Mouse (Mus musculus) E14TG2a.4 (cell line): ENCODE data around the gene Surf4.

Source experiments
- CTCF ChIP-seq: conservative IDR thresholded peaks from 2 replicates; pipeline ENCODE4 v1.5.1; 2014; ENCODE audit warnings: low read length
- POU5F1 ChIP-seq: IDR thresholded peaks from 2 replicates; pipeline ENCODE4 v1.6.1; 2014; ENCODE audit warnings: low read length, borderline replicate concordance

- TF ChIP-seq CTCF = no peak
- no peak for TF ChIP-seq POU5F1
Observed at GRCm38 (mm10) chr2:26952193-26952592, 18.5 kb upstream of the Surf4 start.
